Mouse (Mus musculus): ENCODE measurements around the gene Gm3839.
"Not testable (repeated sequence)": the region's sequence is repeated elsewhere in the genome, so short reads cannot be mapped to it uniquely, and the experiment has no call there.

Gm3839 gene

GRCm38 (mm10) chr14:11356626-11357025, at the start of gene Gm3839:
Gene Gm3839, minus strand, starts transcription at chr14:11356726.
- in situ Hi-C loops (cut with MboI; ENCODE audit: low sequenced_read_pairs) = not testable (repeated sequence)

GRCm38 (mm10) chr14:11405661-11406060, 49.1 kb upstream of the Gm3839 start:
- in situ Hi-C loops (cut with MboI; ENCODE audit: low sequenced_read_pairs) = no loop called here

- in situ Hi-C loops (cut with MboI; ENCODE audit: low sequenced_read_pairs) = no loop called here
Measured at GRCm38 (mm10) chr14:11377846-11378245, 21.3 kb upstream of the Gm3839 start.

GRCm38 (mm10) chr14:11375225-11375624, 18.7 kb upstream of the Gm3839 start:
- in situ Hi-C loops (cut with MboI; ENCODE audit: low sequenced_read_pairs) = no loop called here

- in situ Hi-C loops (cut with MboI; ENCODE audit: low sequenced_read_pairs) = no loop called here
Measured at GRCm38 (mm10) chr14:11346086-11346485, 10.4 kb downstream of the Gm3839 start.

GRCm38 (mm10) chr14:11329993-11330392, 26.5 kb downstream of the Gm3839 start:
- in situ Hi-C loops (cut with MboI; ENCODE audit: low sequenced_read_pairs) = no loop called here

GRCm38 (mm10) chr14:11307079-11307478, 49.4 kb downstream of the Gm3839 start:
- in situ Hi-C loops (cut with MboI; ENCODE audit: low sequenced_read_pairs) = no loop called here

- in situ Hi-C loops (cut with MboI; ENCODE audit: low sequenced_read_pairs) = not testable (repeated sequence)
Measured at GRCm38 (mm10) chr14:11287956-11288355, 68.6 kb downstream of the Gm3839 start.

GRCm38 (mm10) chr14:11257161-11257705, 99.3 kb downstream of the Gm3839 start:
- in situ Hi-C loops (cut with MboI; ENCODE audit: low sequenced_read_pairs) = no loop called here

GRCm38 (mm10) chr14:11248053-11248452, 108.5 kb downstream of the Gm3839 start:
- in situ Hi-C loops (cut with MboI; ENCODE audit: low sequenced_read_pairs) = no loop called here

GRCm38 (mm10) chr14:11244546-11244945, 112.0 kb downstream of the Gm3839 start:
- in situ Hi-C loops (cut with MboI; ENCODE audit: low sequenced_read_pairs) = no loop called here

GRCm38 (mm10) chr14:11232086-11232485, 124.4 kb downstream of the Gm3839 start:
- in situ Hi-C loops (cut with MboI; ENCODE audit: low sequenced_read_pairs) = no loop called here
